Mouse (Mus musculus) CD8-positive naive resting alpha-beta T cell, adult 57 days (primary cell): Measurements from ENCODE around the gene 4930507D05Rik. TPM values are rescaled to one million over a fixed set of nuclear protein-coding genes. Genes with fewer than 3 reads are reported as not detected.

ENCODE experiments used
- total RNA-seq: library from RNA; stranded (reverse); gene quantifications from one replicate; pipeline ENCODE4 v1.2.4, GENCODE M21; 2023

4930507D05Rik gene
- total RNA-seq: not detected

GRCm38 (mm10) chr10:62449364-62450279 is at the start of gene 4930507D05Rik, which contains the start of gene Supv3l1:
4930507D05Rik (plus strand) TSS chr10:62449489.
Supv3l1 (minus strand) TSS chr10:62449738.

GRCm38 (mm10) chr10:62422255-62422654 is 27.0 kb upstream of the 4930507D05Rik start, which contains the start of gene Hkdc1:
Hkdc1 (minus strand) TSS chr10:62422491.

DNA sequence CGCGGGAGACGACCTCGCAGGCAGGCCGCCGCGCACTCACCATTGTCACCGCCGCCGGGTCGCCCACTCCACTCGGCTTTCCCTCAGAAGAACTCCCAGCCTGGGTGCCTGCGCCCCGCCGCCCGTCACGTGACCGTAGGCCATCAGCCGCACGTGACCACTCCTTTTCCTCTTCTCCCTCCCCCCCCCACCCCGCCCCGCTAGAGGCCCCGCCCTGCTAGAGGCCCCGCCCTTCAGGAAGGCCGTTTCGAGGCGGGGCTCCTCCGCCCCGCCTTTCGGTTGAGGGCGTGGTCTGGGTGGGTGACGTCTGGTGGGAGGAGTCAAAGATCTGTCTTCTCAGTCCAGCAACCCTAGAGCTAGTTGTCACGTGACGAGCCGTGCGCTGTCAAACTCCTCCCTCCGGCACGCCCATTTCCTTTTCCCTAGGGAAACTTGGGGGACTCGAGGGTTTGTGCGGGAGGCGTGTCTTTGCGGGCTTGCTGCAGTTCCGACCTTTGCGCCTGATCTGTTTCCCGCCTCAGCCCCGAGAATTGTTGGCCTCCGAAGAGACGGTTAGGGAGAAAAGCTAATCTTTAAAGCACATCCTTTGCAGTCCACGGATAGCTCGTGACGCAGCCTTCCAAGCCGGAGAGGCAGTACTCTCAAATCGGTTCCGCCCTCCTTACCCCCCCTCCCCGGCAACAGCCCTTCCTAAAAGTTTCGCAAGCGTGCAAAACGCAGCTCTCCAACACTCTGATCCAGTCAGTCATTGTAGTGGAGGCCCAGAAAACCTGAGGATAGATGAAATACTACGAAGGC is 37.5 kb downstream of the 4930507D05Rik start, which contains the start of gene Vps26a:
Gene Vps26a, minus strand, starts transcription at position 188 of the 798 bp plus-strand sequence.

Other genes with a start within 250 kb of the 4930507D05Rik start
- gene Tspan15, start 218.2 kb upstream of the 4930507D05Rik start, total RNA-seq: 4.7 TPM
- not detected for gene Tacr2, start 197.1 kb upstream of the 4930507D05Rik start, total RNA-seq
- gene Hk1, start 69.6 kb upstream of the 4930507D05Rik start, total RNA-seq: 63.6 TPM
- not detected for gene Hkdc1, start 27.0 kb upstream of the 4930507D05Rik start, total RNA-seq
- 30.5 TPM for gene Supv3l1, start 249 bp downstream of the 4930507D05Rik start, total RNA-seq
- gene Vps26a, start 37.3 kb downstream of the 4930507D05Rik start, total RNA-seq: 25.7 TPM
- gene Srgn, start 78.0 kb downstream of the 4930507D05Rik start, total RNA-seq: 424 TPM
- gene Kif1bp, start 129.0 kb downstream of the 4930507D05Rik start, total RNA-seq: 20.2 TPM
- 134 TPM for gene Ddx21, start 152.8 kb downstream of the 4930507D05Rik start, total RNA-seq
- 122 TPM for gene Ddx50, start 201.7 kb downstream of the 4930507D05Rik start, total RNA-seq